Mouse (Mus musculus): ENCODE results near the gene 6430550D23Rik.
"Not testable (repeated sequence)": the region's sequence is repeated elsewhere in the genome, so short reads cannot be mapped to it uniquely, and the experiment has no call there.

The 6430550D23Rik gene

DNA sequence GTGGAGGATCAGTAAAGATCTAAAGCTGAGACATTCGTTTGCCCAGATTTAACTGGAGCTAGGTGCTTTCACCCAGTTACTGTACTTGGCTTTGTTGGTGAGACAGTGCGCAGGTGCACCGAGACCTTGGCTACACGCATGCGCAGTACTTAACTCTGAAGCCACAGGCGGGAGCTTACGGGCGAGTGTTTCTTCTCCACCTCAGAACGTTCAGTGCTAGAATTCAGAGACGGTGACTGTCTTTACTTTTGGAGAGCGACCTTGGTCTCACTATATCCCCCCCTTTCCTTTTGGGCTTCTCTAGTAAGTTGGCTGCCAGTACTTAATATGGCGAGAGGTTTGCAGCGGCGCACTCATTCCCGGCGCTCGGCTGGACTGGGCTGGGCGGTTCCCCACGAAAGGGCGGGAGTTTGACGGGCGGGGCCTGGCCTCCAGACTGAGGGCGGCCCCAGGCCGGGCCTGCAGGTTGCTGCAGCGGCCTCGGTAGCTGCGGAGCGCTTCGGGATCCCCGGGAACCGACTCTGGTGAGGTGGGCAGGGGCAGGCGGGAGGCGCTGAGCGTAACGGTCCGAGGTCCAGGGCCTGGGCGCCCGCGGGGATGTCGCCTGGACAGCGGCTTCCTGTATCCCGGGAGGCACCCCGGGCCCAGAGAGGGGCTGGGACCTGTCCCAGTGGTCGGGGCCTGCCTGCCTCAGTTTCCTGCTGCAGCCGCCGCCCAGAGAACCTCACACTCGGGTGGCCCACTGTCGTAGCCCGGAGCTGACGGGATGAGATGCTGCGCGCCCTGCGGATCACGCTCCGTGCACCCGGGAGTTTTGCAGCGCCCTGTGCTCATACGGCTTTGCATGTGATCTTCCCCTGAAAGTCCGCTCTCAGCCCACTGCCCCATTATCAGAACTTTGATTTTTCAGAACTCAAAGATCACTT is 51.4 kb downstream of the 6430550D23Rik start, which contains the start of gene Cep250:
TSS of gene Cep250 (plus strand) at position 325 of the 926 bp plus-strand sequence.
- in situ Hi-C loops (cut with MboI, MseI), result no loop called here

DNA sequence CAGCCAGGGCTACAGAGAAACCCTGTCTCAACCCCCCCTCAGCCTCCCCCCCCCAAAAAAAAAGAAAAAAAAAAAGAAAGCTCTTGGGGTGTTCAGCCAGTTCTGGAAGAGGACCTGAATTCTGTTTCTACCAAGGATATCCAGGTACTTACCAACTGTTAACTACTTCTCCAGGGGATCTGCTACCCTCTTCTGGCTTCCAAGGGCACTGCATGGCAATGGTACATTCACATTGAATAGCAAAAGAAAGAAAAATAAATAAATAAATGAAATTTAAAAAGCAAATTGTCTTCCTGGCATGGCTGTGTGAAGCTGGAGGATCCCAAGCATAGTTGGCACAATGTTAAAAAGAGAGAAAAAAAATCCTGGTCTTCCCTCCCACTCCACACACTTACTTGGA is 55.8 kb downstream of the 6430550D23Rik start:
- in situ Hi-C loops (cut with MboI, MseI), result no loop called here

DNA sequence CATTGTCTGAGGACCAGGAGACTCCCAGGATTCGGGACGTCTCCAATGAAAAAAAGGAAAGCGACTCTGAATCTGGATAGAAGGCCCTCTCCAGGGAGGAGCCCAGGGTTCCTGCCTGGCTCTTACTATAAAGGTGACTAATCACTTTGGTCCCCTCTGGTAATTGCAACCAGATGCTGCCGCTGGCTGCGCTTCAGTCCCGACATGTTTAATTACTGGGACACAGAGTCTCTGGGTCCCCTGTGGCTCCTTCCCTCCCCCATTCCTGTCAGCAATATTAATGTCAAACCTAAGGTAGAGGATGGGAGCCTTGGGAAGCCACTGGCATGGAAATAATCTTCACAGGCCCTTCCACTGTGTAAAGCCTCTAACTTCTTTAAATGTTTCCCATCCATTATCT is 58.4 kb downstream of the 6430550D23Rik start:
- in situ Hi-C loops (cut with MboI, MseI), result no loop called here

DNA sequence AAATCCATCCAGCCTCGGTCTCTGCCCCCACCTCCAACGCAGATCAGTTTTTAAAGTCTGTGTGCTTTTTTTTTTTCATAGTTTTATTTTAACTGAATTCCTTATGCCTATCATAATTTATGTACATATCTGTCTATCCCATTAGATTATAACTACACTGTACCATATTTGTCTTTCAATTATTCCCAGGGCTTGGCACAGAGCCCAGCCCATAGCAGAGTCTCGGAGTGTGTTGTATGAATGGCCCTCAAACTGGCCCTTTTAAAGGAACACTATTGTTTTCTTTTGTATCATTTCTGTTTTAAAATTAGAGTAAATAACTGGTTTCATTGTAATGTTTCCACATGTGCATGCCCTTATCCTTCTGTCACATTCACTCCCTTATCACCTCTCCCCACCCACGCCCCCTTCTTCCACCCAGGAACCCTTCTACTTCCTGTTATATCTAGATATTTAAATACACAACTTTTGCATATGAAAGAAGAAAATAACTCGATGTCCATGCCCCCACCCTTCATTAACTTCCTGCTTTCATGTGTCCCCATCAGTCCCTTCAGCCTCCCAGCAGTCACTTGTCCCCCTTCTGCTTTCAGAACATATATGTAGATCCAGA is 60.3 kb downstream of the 6430550D23Rik start:
- in situ Hi-C loops (cut with MboI, MseI), result no loop called here

DNA sequence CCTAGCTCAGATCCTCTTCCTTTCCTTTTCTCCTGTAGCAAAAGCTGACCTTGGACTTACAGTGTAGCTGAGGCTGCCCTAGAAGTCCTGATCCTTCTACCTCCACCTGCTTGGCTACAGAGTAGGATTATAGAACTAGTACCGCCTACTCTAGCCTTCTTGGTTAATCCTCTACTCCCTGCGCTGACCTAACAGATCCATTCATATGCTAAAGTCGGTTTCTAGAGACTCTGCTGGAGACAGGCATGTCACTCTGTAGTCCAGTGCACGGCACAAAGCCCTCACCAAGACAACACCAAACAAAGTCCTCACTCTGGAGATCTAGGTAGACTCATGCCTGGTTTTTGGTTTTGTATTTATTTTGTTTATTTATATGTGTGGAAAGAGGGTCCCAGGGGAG is 61.3 kb downstream of the 6430550D23Rik start:
- in situ Hi-C loops (cut with MboI, MseI), result no loop called here

DNA sequence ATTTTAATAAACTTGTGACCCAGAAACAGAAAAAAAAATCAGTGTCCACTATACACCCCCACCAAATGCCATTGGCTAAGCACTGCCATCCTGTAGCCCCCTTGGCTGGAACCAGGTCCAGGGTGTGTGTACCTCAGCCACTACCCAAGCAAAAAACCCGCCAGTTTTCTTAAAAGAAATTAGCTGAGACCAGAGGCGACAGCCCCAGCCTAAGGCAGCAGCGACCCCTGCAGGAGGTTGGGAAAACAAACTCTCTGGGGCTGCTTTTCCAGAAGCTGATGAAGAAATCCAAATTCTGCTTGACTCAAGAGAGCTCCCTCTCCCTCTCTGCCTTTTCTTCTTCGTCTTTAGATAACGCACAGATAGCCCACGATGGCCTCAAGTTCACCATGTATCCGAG is 61.7 kb downstream of the 6430550D23Rik start:
- in situ Hi-C loops (cut with MboI, MseI), result no loop called here

DNA sequence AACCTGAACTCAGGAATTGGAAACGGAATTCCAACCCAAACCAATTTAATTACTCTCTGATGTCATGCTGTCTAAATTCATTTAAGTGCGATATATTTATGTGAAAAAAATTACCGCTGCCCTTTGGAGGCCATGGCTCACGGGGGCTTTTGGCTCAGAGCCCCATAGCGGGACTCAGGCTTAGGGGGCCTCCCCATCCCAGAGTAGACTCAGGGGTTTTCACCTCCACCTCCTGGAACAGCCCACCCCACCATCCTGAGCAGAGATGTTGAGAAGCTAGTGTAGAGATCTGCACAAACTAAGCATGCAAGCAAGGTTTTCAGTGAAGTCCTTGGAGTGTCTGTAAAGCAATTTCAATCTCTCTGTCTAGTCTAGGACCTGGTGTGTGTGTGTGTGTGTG is 62.2 kb downstream of the 6430550D23Rik start:
- in situ Hi-C loops (cut with MboI, MseI), result no loop called here

DNA sequence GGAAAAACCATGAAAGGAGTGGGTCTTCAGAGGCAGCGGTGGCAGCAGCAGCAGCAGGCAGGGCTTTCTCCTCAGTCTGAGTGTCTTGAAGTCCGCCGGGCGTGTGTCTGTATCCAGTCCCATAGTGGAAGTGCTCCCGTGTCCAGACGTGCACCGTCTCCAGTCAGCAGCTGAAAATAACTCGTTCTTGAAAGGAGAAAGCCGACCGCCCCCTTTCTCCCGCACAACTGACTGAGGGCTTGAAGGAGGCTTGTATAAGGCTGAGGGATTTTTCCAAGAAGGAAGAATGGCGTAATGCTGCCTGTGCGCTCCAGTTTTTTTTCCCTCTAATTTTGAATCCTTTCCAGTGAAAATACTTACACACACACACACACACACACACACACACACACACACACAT is 62.7 kb downstream of the 6430550D23Rik start, which contains the start of gene Gdf5:
TSS of gene Gdf5 (minus strand) at position 244 of the 400 bp plus-strand sequence.
- in situ Hi-C loops (cut with MboI, MseI), result no loop called here

DNA sequence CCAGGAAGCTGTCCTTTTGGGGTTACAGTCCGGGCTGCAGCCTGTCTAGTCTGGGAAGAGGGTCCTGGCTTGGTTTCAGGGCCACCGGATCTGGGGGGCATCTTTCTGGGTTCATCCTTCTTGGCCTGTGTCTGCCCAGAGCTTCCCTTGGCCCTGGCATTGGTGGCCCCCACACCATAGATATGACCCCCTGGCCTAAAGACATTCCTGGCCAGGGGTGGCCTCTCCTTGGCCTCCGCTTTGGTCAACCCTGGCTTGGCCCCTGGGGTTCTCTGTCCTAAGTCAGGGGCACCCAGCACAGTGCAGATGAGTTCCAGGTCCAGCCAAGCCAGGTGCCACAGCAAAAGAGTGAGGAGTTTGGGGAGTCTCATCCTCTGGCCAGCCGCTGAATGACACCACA is 63.1 kb downstream of the 6430550D23Rik start:
- in situ Hi-C loops (cut with MboI, MseI), result loop anchor here (5.0 kb wide), 1 partner anchor 92 kb away; no protein-coding TSS in a partner anchor

DNA sequence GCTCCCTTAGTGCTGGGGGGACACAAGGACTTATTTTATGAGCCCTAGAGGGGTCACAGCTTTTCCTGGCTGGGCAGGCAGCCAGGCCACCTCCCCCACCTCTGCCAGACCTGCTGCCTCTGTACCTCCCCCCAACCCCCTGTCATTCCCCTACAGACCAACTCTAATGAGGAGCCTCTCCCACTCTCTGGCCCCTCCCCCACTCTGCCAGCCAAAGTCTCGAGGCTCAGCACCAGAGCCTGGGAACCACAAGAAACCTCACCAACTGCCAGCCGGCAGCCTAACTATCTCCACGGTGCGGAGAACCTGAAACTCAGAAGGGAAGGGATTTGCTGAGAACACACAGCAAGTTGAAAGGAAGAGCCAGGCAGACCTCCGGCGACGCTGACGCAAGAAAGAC is 64.3 kb downstream of the 6430550D23Rik start:
- in situ Hi-C loops (cut with MboI, MseI), result loop anchor here (5.0 kb wide), 1 partner anchor 91 kb away; no protein-coding TSS in a partner anchor

DNA sequence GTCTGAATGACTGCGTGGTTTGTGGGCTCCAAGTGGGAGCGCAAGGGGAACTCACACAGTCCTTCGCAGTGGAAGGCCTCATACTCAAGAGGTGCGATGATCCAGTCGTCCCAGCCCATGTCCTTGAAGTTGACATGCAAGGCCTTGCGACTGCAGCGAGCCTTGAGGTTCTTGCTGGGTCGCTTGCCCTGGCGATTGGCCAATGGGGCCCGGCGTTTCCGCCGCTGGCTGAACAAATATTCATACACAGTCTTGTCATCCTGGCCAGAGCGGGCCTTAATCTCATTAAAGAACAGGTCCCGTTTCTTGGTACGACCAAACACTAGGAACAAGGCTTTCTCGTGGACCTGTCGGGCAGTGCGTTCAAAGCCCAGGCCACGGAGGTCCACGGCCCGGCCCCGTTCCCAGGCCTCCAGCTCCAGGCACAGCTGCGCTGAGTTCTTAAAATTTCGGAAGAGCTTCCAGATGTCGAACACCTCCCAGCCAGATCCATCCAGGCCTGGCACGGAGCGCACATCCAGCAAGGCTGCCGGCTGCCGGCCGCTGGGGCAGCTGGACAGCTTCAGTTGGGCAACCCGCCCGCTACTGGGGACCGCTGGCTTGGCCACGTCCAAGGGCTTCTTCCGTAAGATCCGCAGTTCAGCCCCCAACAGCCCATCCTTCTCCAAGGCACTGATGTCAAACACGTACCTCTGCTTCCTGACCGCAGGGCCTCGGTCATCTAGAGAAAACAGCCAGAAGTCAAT is 65.9 kb downstream of the 6430550D23Rik start:
- in situ Hi-C loops (cut with MboI, MseI), result loop anchor here (5.0 kb wide), 1 partner anchor 90 kb away; no protein-coding TSS in a partner anchor

DNA sequence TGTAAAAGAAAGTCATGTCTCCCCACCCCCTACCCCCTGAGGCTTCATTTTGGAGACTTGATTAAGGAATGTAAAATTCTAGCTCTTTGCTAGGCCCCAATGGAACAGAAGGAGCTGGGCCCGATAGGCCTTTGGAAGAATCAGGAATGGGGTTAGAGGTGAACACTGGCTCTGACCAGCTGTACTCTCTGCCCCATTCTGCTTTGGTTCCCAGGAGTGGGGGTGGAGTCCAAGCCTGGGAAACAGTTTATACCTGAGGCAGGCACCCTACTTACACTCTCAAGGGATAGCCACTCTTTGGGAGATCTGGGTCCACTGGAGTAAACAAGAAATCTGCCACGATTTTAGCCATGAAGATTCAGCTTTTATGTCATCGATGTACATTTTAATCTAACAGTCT is 67.1 kb downstream of the 6430550D23Rik start, which contains the start of gene Gm15557:
TSS of gene Gm15557 (plus strand) at position 48 of the 400 bp plus-strand sequence.
- in situ Hi-C loops (cut with MboI, MseI), result loop anchor here (5.0 kb wide), 1 partner anchor 88 kb away; no protein-coding TSS in a partner anchor

DNA sequence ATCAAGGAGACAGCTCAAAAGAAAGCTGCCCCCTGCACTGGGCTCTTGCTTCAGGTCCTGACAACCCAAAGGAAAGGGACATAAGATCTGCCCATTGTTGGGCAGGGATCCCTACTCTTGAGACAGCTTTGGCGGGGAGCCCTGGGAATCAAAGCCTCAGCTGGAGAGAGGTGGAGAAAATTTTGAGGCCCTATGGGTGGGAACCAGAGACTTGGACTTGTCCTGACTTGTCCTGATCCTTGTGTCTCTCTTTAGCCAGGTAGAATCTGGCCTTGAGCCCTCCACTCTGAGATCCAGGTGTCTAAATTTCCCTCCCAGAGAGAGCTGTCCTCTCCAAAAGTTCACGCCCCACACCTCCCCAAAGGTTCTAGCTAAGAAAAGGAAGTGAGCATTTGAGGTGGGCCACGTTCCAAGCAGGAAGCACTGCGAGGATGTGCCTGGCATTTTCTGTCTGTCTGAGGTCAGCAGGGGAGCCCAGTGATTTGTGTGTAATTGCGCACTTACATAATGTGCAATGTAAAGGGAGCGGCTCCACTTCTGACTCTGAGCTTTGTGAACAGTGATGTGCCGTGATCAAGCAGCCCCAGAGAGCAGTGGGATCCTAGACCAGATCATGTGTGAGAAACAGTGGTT is 67.8 kb downstream of the 6430550D23Rik start:
- in situ Hi-C loops (cut with MboI, MseI), result loop anchor here (5.0 kb wide), 1 partner anchor 88 kb away; no protein-coding TSS in a partner anchor

DNA sequence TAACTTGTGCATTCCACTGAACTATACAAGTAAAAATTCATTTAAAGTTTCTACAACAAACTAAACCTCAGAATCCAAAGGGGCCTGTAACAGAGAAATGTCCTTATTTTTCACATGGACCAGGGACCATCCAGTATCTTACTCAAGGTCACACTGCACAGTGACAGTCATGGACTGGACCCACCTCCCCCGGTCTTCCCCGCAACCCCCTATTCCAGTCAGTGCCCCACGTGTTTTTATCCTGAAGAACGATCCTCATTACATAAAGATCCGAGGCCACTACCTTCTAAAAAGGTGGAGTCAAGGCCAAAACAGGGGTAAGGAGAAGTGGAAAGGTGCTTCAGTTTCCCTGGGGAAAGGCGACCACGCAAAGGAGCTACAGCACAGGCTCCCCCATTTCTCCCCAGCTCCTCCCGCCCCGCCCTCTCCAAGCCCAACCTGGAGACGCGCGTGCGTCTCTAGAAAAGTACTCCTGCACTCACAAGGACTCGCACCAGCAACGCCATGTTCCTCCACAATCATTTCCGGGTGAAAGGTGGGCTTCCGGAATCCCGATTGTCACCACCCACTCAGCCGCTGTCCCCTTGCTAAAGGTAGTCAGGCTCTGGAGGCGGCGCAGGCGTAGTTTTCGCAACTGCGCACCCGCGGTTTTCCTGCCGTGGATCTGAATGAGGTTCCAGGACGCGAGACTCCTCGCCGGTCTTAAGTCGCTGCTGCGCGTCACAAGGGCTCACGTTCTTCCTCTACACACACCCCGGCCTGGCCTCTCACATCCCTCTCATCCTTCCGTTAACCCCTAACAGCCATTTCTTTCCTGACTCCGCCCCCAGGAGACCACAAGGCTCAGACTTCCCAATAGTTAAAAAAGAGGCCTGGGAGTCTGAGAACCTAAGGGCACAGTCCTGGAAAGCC is 78.0 kb downstream of the 6430550D23Rik start, which contains the start of gene Uqcc1:
TSS of gene Uqcc1 (minus strand) at position 780 of the 912 bp plus-strand sequence.
- in situ Hi-C loops (cut with MboI, MseI), result no loop called here

DNA sequence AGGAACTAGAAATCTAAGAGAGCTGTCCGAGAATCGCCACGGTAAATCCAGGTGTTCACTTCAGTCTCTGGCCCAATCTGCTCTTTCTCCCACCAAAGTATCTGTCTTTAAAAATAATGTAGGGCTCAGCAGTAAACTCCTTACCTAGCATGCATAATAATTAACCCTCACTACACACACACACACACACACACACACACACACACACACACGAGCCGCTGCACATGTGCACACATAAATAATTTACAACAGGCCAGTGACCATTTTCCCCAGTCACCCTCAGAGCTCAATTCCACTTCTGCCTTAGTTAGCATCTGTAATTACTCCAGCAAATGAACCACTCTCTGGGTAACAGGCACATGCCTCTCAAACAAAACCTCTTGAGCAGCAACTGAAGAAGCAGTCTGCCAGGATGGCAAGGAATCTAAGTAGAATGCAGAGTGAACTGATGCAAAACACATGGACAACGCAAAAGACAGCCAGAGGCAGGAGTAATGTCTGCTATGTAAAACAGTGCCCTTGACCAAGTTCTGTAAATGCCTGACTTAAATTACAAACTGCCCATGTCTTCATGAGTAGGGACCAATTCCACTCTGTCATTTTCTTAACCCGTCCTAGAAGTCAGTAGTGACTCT is 78.9 kb downstream of the 6430550D23Rik start:
- in situ Hi-C loops (cut with MboI, MseI), result no loop called here

DNA sequence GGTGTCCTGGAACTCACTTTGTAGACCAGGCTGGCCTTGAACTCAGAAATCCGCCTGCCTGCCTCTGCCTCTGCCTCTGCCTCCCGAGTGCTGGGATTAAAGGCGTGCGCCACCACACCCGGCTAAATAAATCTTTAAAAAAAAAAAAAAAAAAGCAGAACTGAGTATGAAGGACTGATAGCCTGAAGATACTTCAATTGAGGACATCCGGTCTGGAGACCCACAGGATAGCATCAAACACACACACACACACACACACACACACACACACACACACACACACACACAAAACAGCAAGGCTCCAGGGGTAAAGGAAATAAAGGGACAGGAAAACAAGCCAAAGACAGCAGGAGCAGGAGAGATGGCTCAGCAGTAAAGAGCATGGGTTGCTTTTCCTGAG is 82.6 kb downstream of the 6430550D23Rik start:
- in situ Hi-C loops (cut with MboI, MseI), result not testable (repeated sequence)
